Mouse (Mus musculus) limb, embryonic 12.5 days (tissue): ENCODE measurements around the gene Il1rapl2. TPM values are rescaled to one million over a fixed set of nuclear protein-coding genes. Genes with fewer than 3 reads are reported as not detected.

Source experiments
- ATAC-seq: fragments of 200-750 bp; cut with Nextera tagmentation; 2 replicates; pipeline ENCODE4 v1.8.0; 2017; ENCODE audit warnings: low read depth, moderate TSS enrichment; ENCODE audit not compliant: insufficient number of reproducible peaks, insufficient read depth, low FRiP score, low TSS enrichment
- H3K27ac ChIP-seq: fragments of 300-500 bp; sonication (generic); 2 replicates; pipeline ENCODE4 v1.5.1; 2016; ENCODE audit warnings: mild to moderate bottlenecking, moderate library complexity
- H3K27me3 ChIP-seq: fragments of 300-500 bp; sonication (generic); 2 replicates; pipeline ENCODE4 v1.6.1; 2016; ENCODE audit warnings: mild to moderate bottlenecking, moderate library complexity
- H3K36me3 ChIP-seq: fragments of 300-500 bp; sonication (generic); 2 replicates; pipeline ENCODE4 v1.6.1; 2016; ENCODE audit warnings: mild to moderate bottlenecking, moderate library complexity
- H3K4me1 ChIP-seq: fragments of 300-500 bp; sonication (generic); replicated peaks from 2 replicates; pipeline ENCODE4 v1.6.1; 2016
- H3K4me2 ChIP-seq: fragments of 300-500 bp; sonication (generic); 2 replicates; pipeline ENCODE4 v1.6.1; 2016; ENCODE audit warnings: mild to moderate bottlenecking, moderate library complexity
- H3K4me3 ChIP-seq: fragments of 300-500 bp; sonication (generic); replicated peaks from 2 replicates; pipeline ENCODE4 v1.5.1; 2016; ENCODE audit warnings: mild to moderate bottlenecking
- H3K9ac ChIP-seq: fragments of 300-500 bp; sonication (generic); replicated peaks from 2 replicates; pipeline ENCODE4 v1.6.1; 2016; ENCODE audit warnings: mild to moderate bottlenecking, moderate library complexity
- H3K9me3 ChIP-seq: fragments of 300-500 bp; sonication (generic); 2 replicates; pipeline ENCODE4 v1.6.1; 2016; ENCODE audit warnings: mild to moderate bottlenecking, moderate library complexity
- WGBS: fragments of 180-500 bp; shearing (Covaris S2); methylation state at CpG from one replicate; pipeline ENCODE4 v1.1.7; 2016; 5-methylcytosine and 5-hydroxymethylcytosine counted together
- polyA plus RNA-seq: library from polyadenylated mRNA; unstranded; fragments of >200 nt; fragmentation: Nextera tagmentation; extraction: Ambion mirVana; gene quantifications from 2 replicates; pipeline ENCODE4 v1.2.1, GENCODE M21; 2016

Gene Il1rapl2
- 0.58 and 0.70 TPM in 2 replicates for polyA plus RNA-seq

DNA sequence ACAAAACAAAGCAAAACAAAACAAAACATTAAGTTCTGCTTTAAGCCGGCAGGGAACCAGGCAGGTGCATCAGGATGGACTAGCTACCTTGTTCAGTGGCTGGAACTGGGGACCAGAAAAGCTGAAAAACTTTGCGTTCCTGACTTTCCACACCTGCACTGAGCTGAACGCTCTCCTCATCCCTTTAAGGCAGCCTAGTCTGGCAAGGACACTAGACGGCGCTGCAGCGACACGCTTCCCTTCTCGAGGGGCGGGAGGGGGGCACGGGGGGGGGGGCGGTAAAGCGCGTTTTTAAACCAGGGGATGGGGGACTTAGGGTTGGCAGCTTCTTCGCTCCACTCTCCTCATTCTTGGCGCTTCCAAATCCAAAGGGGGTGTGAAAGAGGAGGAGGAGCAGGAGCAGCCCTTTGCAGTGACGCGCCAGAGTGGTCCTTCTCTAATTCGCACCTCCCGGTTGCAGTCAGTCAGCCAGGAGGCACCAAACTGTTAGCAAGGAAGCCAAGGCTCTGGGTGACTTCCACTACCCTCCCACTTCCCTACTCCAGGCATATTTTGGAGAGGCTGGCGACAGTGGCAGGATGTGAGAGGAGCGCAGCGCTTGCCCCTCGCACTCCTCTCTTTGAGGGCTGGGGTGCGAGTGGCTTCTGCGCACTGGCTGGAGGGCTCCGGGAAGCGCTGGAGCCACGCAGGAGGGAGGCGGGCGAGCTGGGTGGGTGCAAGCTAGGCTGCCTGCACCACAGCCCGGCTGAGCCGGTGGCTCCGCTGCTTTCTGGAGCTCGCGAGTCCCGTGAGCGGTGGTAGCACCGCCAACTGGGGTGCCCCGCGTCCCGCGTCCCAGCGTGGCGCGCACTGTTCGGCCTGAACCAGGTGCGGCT, at the start of gene Il1rapl2:
TSS of gene Il1rapl2 (plus strand) at position 288 of the 875 bp plus-strand sequence.
- Histone ChIP-seq H3K9ac (no peak within 1 kb of the TSS), H3K4me1 (no peaks in the 10 kb centered on the region), H3K4me2 (peak within 1 kb of the TSS; percentile 70), H3K36me3 (no peaks in the 10 kb centered on the region), H3K9me3 (no peaks in the 10 kb centered on the region), H3K27ac (no peak within 1 kb of the TSS), H3K4me3 (peak within 1 kb of the TSS; percentile 42), H3K27me3 (peaks cover 52% of the 10 kb centered on the region)
- WGBS: 12% methylated on average over 40 of the region's 47 CpGs
- peak; percentile 59; the same call in 1 of the 2 replicates for ATAC-seq

DNA sequence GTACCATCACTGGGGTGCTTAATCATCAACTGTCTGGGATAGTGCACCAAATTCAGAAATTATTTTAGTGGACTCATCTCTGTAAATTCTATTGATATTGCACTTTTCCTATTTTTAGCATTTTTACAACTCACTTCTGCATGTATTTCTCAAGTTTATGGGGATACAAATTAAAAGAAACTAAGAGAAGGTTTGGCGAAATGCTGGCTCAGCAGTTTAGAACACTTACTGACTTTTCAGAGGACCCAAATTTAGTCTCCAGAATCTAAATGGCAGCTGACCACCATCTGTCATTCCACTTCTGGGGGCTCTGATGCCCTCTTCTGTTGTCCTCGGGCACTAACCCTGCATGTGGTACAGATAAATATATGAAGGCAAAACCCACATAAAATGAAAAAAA, 22.1 kb upstream of the Il1rapl2 start:
- Histone ChIP-seq H3K27me3 (no peaks in the 10 kb centered on the region), H3K4me3 (no peak overlapping the region), H3K9me3 (no peaks in the 10 kb centered on the region), H3K36me3 (no peaks in the 10 kb centered on the region), H3K4me2 (no peak overlapping the region), H3K4me1 (no peaks in the 10 kb centered on the region), H3K27ac (no peak overlapping the region), H3K9ac (no peak overlapping the region)
- no peak for ATAC-seq
- WGBS: 79% methylated on average over 2 of the region's 2 CpGs

DNA sequence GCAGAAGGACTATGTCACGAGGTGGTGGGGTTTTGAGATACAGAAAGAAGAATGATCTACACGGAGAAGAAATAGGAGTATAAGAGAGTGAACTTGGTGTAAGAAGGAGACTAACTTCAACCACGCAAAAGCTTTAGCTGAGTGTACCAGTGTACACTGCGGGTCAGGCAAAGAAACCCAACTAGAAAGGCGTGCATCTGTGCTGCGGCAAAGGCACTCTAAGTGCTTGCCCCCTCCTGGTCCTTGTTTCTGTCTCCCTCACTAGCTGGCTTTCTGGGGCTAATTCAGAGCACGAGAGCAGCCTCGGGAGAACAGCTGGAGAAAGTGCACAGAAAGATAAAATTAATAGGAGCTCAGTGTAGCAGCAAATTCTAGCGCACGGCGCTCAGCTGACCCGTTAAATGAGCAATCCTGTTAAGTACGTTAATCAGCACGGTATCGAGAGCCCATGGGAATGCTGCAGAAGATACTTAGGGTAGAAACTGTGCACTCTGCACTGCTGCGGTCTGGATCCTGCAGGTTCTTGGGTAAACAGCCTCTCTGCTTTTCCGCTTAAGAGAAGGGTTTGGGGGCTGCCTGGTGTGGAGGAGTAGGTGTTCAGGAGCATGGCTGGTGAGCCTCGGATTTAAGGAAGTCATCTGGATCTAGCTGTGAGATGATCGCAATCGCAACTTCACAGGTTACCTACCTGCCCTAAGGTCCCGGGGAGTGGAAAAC, 778 bp upstream of the Il1rapl2 start:
- H3K4me2 ChIP-seq: peak overlapping the region; percentile 70
- no peak overlapping the region for H3K27ac ChIP-seq
- no peaks in the 10 kb centered on the region for H3K36me3 ChIP-seq
- H3K9me3 ChIP-seq: no peaks in the 10 kb centered on the region
- no peak overlapping the region for H3K9ac ChIP-seq
- H3K4me1 ChIP-seq: no peaks in the 10 kb centered on the region
- no peak for ATAC-seq
- peak overlapping the region; percentile 42 for H3K4me3 ChIP-seq
- WGBS: 23% methylated on average over 21 of the region's 21 CpGs
- peaks cover 52% of the 10 kb centered on the region for H3K27me3 ChIP-seq

DNA sequence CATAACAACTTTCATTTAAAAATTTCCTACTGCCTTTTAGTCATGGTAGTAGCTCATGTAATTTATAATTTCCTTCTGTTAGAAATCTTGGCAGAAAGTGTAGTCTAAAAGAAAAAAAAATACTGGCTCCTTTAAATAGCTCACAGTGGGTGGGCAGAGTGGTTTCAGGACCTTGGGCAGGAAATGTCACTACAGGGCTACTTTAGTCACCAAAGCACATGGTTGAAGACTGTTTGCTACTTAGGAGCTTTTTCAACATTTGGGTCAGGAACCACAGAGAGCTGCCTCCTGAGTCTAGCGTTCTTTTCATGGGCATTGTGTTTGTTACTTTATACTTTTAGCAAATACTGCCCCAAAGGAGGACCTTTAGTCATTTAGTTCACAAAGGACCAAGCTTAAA, 12.2 kb downstream of the Il1rapl2 start:
- 30% methylated on average over 1 of the region's 1 CpGs for WGBS
- ATAC-seq: no peak

GRCm38 (mm10) chrX:137620697-137621096, 50.3 kb downstream of the Il1rapl2 start:
- Histone ChIP-seq H3K36me3 (no peaks in the 10 kb centered on the region), H3K27ac (no peak overlapping the region), H3K4me3 (no peak overlapping the region), H3K4me2 (no peak overlapping the region), H3K4me1 (no peaks in the 10 kb centered on the region), H3K9ac (no peak overlapping the region), H3K27me3 (no peaks in the 10 kb centered on the region), H3K9me3 (no peaks in the 10 kb centered on the region)
- ATAC-seq: no peak

More for the DNA sequence above, 12.2 kb downstream of the Il1rapl2 start:
- Histone ChIP-seq H3K4me1 (no peaks in the 10 kb centered on the region), H3K4me3 (no peak overlapping the region), H3K36me3 (no peaks in the 10 kb centered on the region), H3K4me2 (no peak overlapping the region), H3K9ac (no peak overlapping the region), H3K27ac (no peak overlapping the region), H3K9me3 (no peaks in the 10 kb centered on the region), H3K27me3 (0 out of 2 replicates have a peak, but pooled peaks cover 4% of the 10 kb centered on the region)

GRCm38 (mm10) chrX:137667011-137667410, 96.6 kb downstream of the Il1rapl2 start:
- Histone ChIP-seq H3K27me3 (no peaks in the 10 kb centered on the region), H3K4me3 (no peak overlapping the region), H3K36me3 (no peaks in the 10 kb centered on the region), H3K27ac (no peak overlapping the region), H3K9ac (no peak overlapping the region), H3K4me2 (no peak overlapping the region), H3K4me1 (no peaks in the 10 kb centered on the region), H3K9me3 (no peaks in the 10 kb centered on the region)
- ATAC-seq: no peak
- WGBS: 28% methylated on average over 2 of the region's 2 CpGs

DNA sequence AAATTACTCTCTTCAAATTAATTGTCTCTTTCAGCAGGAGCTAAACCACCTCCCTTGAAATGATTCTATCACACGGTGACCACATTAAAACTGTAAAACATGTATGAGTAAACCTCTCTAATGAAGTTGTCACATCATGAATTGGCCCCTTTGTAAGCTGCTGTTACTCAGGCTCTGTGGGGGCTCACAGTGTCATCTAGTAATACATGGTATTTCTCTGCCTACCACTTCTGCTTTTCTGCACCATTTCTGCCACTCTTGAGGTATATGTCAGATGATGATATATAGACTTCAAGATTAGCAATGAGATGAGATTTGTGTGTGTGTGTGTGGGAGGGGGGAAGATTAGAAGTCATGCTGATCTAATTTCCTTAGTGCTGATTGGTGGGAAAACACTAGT, 117.6 kb downstream of the Il1rapl2 start:
- Histone ChIP-seq H3K27me3 (no peaks in the 10 kb centered on the region), H3K9ac (no peak overlapping the region), H3K27ac (no peak overlapping the region), H3K9me3 (no peaks in the 10 kb centered on the region), H3K36me3 (no peaks in the 10 kb centered on the region), H3K4me2 (no peak overlapping the region), H3K4me3 (no peak overlapping the region), H3K4me1 (no peaks in the 10 kb centered on the region)
- WGBS: 85% methylated on average over 1 of the region's 1 CpGs
- ATAC-seq: no peak

GRCm38 (mm10) chrX:137700006-137700405, 129.6 kb downstream of the Il1rapl2 start:
- Histone ChIP-seq H3K9me3 (no peaks in the 10 kb centered on the region), H3K27ac (no peak overlapping the region), H3K4me2 (no peak overlapping the region), H3K36me3 (no peaks in the 10 kb centered on the region), H3K27me3 (no peaks in the 10 kb centered on the region), H3K4me1 (no peaks in the 10 kb centered on the region), H3K9ac (no peak overlapping the region), H3K4me3 (no peak overlapping the region)
- no peak for ATAC-seq
- WGBS: 90% methylated on average over 2 of the region's 2 CpGs

GRCm38 (mm10) chrX:137755537-137755936, 185.1 kb downstream of the Il1rapl2 start:
- Histone ChIP-seq H3K36me3 (no peaks in the 10 kb centered on the region), H3K27ac (no peak overlapping the region), H3K9me3 (no peaks in the 10 kb centered on the region), H3K9ac (no peak overlapping the region), H3K4me2 (no peak overlapping the region), H3K27me3 (no peaks in the 10 kb centered on the region), H3K4me1 (no peaks in the 10 kb centered on the region), H3K4me3 (no peak overlapping the region)
- WGBS: 57% methylated on average over 3 of the region's 3 CpGs
- ATAC-seq: no peak

GRCm38 (mm10) chrX:137805484-137806200, 235.2 kb downstream of the Il1rapl2 start:
- Histone ChIP-seq H3K4me1 (no peaks in the 10 kb centered on the region), H3K27ac (no peak overlapping the region), H3K9ac (no peak overlapping the region), H3K36me3 (no peaks in the 10 kb centered on the region), H3K27me3 (peaks cover 3% of the 10 kb centered on the region; the same call in 1 of the 2 replicates), H3K9me3 (no peaks in the 10 kb centered on the region), H3K4me2 (no peak overlapping the region), H3K4me3 (no peak overlapping the region)
- ATAC-seq: no peak
- WGBS: 76% methylated on average over 6 of the region's 6 CpGs
